Mouse (Mus musculus) urinary bladder, adult 2 months (tissue): ENCODE data around the gene Tnnc1. TPM values are rescaled to one million over a fixed set of nuclear protein-coding genes. Genes with fewer than 3 reads are reported as not detected.

Experiments used
- DNase-seq: peaks from one replicate; pipeline ENCODE4 v3.0.0; 2022; ENCODE audit warnings: low spot score
- polyA plus RNA-seq: library from polyadenylated mRNA; depleted of rRNA; stranded (reverse); fragments of >200 nt; gene quantifications from 2 replicates; pipeline ENCODE4 v1.2.3, GENCODE M21; 2012; rRNA removed

Tnnc1 gene
- polyA plus RNA-seq, 1 experiment, result 3.5 TPM

- no peak for DNase-seq
These were observed 44.0 kb downstream of the Tnnc1 start for GRCm38 (mm10) chr14:31252091-31252490.

GRCm38 (mm10) chr14:31258476-31259050 is 50.5 kb downstream of the Tnnc1 start:
- DNase-seq, result no peak

GRCm38 (mm10) chr14:31260374-31260773 is 52.3 kb downstream of the Tnnc1 start:
- no peak for DNase-seq

GRCm38 (mm10) chr14:31260932-31261331 is 52.8 kb downstream of the Tnnc1 start:
- DNase-seq, result no peak

Other genes starting within 250 kb of the Tnnc1 start
- gene Glt8d1, start 206.9 kb upstream of the Tnnc1 start, polyA plus RNA-seq, result 84.7 and 102 TPM in 2 replicates
- gene Spcs1, start 206.6 kb upstream of the Tnnc1 start, polyA plus RNA-seq, result 269 and 320 TPM in 2 replicates
- gene Pbrm1, start 189.2 kb upstream of the Tnnc1 start, polyA plus RNA-seq, result 21.5 and 26.9 TPM in 2 replicates
- gene Gnl3, start 189.2 kb upstream of the Tnnc1 start, polyA plus RNA-seq, result 51.0 and 68.7 TPM in 2 replicates
- 28.1 and 42.8 TPM in 2 replicates for gene Smim4, start 79.4 kb upstream of the Tnnc1 start, polyA plus RNA-seq
- gene Nt5dc2, start 77.3 kb upstream of the Tnnc1 start, polyA plus RNA-seq, result 8.0 and 8.1 TPM in 2 replicates
- gene Stab1, start 39.7 kb upstream of the Tnnc1 start, polyA plus RNA-seq, result 85.3 and 90.2 TPM in 2 replicates
- 211 and 293 TPM in 2 replicates for gene Nisch, start 8.6 kb downstream of the Tnnc1 start, polyA plus RNA-seq
- 3.6 and 5.9 TPM in 2 replicates for gene Sema3g, start 9.5 kb downstream of the Tnnc1 start, polyA plus RNA-seq
- gene Phf7, start 43.0 kb downstream of the Tnnc1 start, polyA plus RNA-seq, result 8.9 and 9.0 TPM in 2 replicates
- gene Bap1, start 43.1 kb downstream of the Tnnc1 start, polyA plus RNA-seq, result 41.8 and 43.2 TPM in 2 replicates
- 2.3 and 2.4 TPM in 2 replicates for gene Dnah1, start 115.6 kb downstream of the Tnnc1 start, polyA plus RNA-seq
- gene Capn7, start 128.3 kb downstream of the Tnnc1 start, polyA plus RNA-seq, result 29.0 and 34.9 TPM in 2 replicates
- 36.1 and 37.0 TPM in 2 replicates for gene Sh3bp5, start 227.8 kb downstream of the Tnnc1 start, polyA plus RNA-seq